Mouse (Mus musculus): ENCODE results near the gene Pecam1. TPM values are rescaled to one million over a fixed set of nuclear protein-coding genes. Genes with fewer than 3 reads are reported as not detected.

The Pecam1 gene
- 48.2 and 48.6 TPM in 2 replicates for polyA plus RNA-seq (2015; fragmentation: Nextera tagmentation; extraction: Ambion mirVana)

DNA sequence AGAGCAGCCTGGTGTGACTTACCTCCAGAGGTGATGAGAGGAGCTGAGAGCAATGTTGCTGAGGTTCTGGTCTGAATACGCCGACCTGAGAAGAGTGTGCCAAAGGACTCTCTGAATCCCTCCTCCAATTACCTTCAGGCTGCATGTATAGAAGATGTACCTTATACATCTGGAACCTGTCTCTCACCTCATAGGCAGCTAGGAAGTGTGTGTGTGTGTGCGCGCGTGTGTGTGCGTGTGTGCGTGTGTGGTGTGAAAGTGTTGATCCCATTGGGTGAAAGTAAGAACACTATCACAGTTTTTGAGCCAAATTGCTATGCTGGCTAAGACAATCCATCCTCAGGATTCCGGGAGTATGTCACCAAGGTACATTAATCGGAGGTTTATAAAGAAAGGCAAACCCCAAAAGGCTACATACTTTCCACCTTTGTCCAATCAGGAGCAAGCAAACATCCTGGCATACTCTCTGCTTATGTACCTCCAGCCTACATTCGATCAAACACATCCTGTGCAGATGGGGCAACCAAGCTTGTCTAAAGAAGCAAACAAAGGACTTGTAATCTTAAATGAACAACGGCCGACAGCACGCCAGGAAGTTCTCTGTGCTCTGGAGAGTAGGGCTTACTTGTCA, at the start of gene Pecam1:
Gene Pecam1, minus strand, starts transcription at position 508 of the 631 bp plus-strand sequence.
- no peak within 1 kb of the TSS for H3K9ac ChIP-seq (ENCODE audit: low read depth, low read length)
- no peak within 1 kb of the TSS for H3K27ac ChIP-seq (ENCODE audit: low read length)
- no peak within 1 kb of the TSS for H3K4me3 ChIP-seq (ENCODE audit: low read length)
- no peaks in the 10 kb centered on the region for H3K36me3 ChIP-seq (ENCODE audit: control insufficient read depth, insufficient read depth, low read length)
- no peak within 1 kb of the TSS for H3K4me2 ChIP-seq (ENCODE audit: low read depth, low read length)
- H3K9me3 ChIP-seq (ENCODE audit: control insufficient read depth, low read length) = 0 out of 2 replicates have a peak, but pooled peaks cover 3% of the 10 kb centered on the region
- ATAC-seq = no peak
- H3K4me1 ChIP-seq (ENCODE audit: control insufficient read depth, insufficient read depth, low read length) = no peaks in the 10 kb centered on the region
- WGBS = 73% methylated on average over 13 of the region's 13 CpGs
- H3K27me3 ChIP-seq (replicated peaks; ENCODE audit: control insufficient read depth, insufficient read depth, low read length) = no peaks in the 10 kb centered on the region

DNA sequence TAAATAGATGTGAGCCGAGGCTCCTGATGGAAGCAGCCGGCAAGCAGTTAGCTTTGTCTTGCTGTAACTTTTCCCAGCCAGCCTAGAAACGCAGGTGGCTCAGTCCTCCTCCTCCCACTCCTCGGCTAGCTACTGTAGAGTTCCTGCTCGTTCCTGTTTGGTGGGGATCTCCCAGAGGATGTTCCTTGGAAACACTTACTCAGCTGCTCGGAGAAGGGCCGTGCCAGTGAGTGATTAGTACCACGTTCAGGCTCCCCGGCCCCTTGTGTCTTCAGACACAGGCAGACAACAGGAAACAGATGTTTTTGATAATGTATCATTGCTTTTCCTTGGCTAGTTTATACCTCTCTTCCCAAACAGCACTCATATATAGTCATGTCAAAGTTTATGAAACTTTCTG, 45.3 kb upstream of the Pecam1 start:
- Histone ChIP-seq H3K4me1 (ENCODE audit: control insufficient read depth, insufficient read depth, low read length) (no peaks in the 10 kb centered on the region; the same call in 1 of the 2 replicates), H3K27me3 (replicated peaks; ENCODE audit: control insufficient read depth, insufficient read depth, low read length) (no peaks in the 10 kb centered on the region), H3K27ac (ENCODE audit: low read length) (no peak overlapping the region), H3K36me3 (ENCODE audit: control insufficient read depth, insufficient read depth, low read length) (peaks cover 18% of the 10 kb centered on the region), H3K4me3 (ENCODE audit: low read length) (no peak overlapping the region), H3K9ac (ENCODE audit: low read depth, low read length) (no peak overlapping the region), H3K4me2 (ENCODE audit: low read depth, low read length) (no peak overlapping the region), H3K9me3 (ENCODE audit: control insufficient read depth, low read length) (no peaks in the 10 kb centered on the region)
- peak; percentile 46; the same call in 1 of the 2 replicates for ATAC-seq
- WGBS = 57% methylated on average over 9 of the region's 9 CpGs

DNA sequence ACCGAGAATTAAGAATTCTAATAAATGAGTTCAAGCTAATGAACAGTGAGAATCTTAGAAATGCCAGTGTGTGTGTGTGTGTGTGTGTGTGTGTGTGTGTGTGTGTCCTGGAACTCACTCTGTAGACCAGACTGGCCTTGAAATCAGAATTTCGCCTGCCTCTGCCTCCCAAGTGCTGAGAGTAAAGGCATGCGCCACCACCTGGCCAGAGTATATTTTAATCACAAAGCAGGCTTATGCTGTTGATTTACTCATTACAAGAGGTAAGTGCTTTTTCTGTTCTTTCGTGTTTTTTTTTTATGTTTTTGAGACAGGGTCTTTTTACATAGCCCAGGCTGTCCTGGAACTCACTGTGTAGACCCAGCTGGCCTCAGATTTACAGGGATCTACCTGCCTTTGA, 43.4 kb upstream of the Pecam1 start:
- H3K9ac ChIP-seq (ENCODE audit: low read depth, low read length) = no peak overlapping the region
- 78% methylated on average over 4 of the region's 4 CpGs for WGBS
- H3K9me3 ChIP-seq (ENCODE audit: control insufficient read depth, low read length) = no peaks in the 10 kb centered on the region
- no peak overlapping the region for H3K27ac ChIP-seq (ENCODE audit: low read length)
- no peak overlapping the region for H3K4me3 ChIP-seq (ENCODE audit: low read length)
- H3K4me1 ChIP-seq (ENCODE audit: control insufficient read depth, insufficient read depth, low read length) = peaks cover 3% of the 10 kb centered on the region; the same call in 1 of the 2 replicates
- H3K27me3 ChIP-seq (replicated peaks; ENCODE audit: control insufficient read depth, insufficient read depth, low read length) = no peaks in the 10 kb centered on the region
- no peak overlapping the region for H3K4me2 ChIP-seq (ENCODE audit: low read depth, low read length)
- ATAC-seq = no peak
- peaks cover 18% of the 10 kb centered on the region for H3K36me3 ChIP-seq (ENCODE audit: control insufficient read depth, insufficient read depth, low read length)

DNA sequence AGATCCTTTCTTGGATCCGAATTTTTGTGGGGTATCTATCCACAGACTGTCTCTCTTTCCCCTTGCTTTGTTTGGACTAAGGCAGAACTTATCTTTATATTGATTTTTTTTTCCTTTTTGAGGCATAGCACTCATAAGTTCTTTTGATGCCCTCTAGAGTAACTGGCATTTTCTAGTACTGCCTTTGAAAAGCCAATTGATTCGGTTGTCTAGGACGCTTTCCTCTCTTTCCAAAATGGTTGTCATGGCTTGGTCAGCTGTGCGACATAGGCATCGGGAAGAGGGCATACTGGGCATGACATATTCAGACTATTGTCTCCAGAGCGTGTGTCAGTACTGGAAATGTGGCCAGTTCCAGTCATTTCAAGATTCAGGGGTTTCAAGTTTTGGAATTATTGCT, 39.2 kb upstream of the Pecam1 start:
- no peaks in the 10 kb centered on the region for H3K9me3 ChIP-seq (ENCODE audit: control insufficient read depth, low read length)
- WGBS = 1% methylated on average over 6 of the region's 6 CpGs
- peak overlapping the region; percentile 100 for H3K27ac ChIP-seq (ENCODE audit: low read length)
- peak overlapping the region; percentile 85 for H3K4me2 ChIP-seq (ENCODE audit: low read depth, low read length)
- H3K9ac ChIP-seq (ENCODE audit: low read depth, low read length) = peak overlapping the region; percentile 98
- peaks cover 6% of the 10 kb centered on the region; the same call in 1 of the 2 replicates for H3K4me1 ChIP-seq (ENCODE audit: control insufficient read depth, insufficient read depth, low read length)
- peaks cover 5% of the 10 kb centered on the region; the same call in 1 of the 2 replicates for H3K36me3 ChIP-seq (ENCODE audit: control insufficient read depth, insufficient read depth, low read length)
- H3K27me3 ChIP-seq (replicated peaks; ENCODE audit: control insufficient read depth, insufficient read depth, low read length) = no peaks in the 10 kb centered on the region
- ATAC-seq = no peak
- peak overlapping the region; percentile 75 for H3K4me3 ChIP-seq (ENCODE audit: low read length)

DNA sequence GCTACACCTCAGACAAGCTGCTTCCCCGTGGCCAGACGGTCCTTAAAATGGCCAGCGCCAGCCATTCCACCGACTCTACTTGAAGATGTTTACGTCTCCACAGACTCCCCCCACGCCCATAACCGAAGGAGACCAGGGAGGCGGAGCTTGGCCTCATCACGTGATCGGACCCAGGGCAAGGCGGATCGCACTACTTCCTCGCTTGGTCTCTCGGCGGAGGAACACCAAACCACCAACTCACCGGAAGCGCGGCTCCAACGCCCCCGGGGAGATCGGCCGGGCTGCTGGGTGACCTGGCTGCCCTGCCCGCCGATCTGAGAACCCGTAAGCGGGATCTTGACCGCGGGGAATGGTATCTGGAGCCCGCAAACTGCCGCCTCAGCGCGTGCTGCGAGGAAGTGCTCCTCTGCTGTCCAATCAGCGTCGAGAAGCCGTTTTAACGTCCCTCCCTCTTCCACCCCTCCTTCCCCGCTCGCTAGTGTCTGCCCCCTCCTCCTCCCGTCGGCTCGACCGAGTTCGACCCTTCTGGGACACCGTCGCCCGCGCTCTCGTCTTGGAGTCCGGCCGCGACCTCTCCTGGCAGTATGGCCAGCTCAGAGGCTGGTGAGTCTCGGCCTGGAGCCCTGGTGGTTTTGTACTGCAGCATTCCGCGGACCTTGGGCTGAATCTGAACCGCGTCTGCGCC, 38.5 kb upstream of the Pecam1 start, which contains the start of the genes Ddx5 and Cep95:
Gene Ddx5, minus strand, starts transcription at position 411 of the 685 bp plus-strand sequence.
Gene Cep95, plus strand, starts transcription at position 478 of the 685 bp plus-strand sequence.
- Histone ChIP-seq H3K27me3 (replicated peaks; ENCODE audit: control insufficient read depth, insufficient read depth, low read length) (no peaks in the 10 kb centered on the region), H3K4me1 (ENCODE audit: control insufficient read depth, insufficient read depth, low read length) (peaks cover 8% of the 10 kb centered on the region), H3K9me3 (ENCODE audit: control insufficient read depth, low read length) (no peaks in the 10 kb centered on the region), H3K9ac (ENCODE audit: low read depth, low read length) (peak within 1 kb of the TSS; percentile 98), H3K4me3 (ENCODE audit: low read length) (peak within 1 kb of the TSS; percentile 75), H3K36me3 (ENCODE audit: control insufficient read depth, insufficient read depth, low read length) (peaks cover 5% of the 10 kb centered on the region), H3K27ac (ENCODE audit: low read length) (peak within 1 kb of the TSS; percentile 100), H3K4me2 (ENCODE audit: low read depth, low read length) (peak within 1 kb of the TSS; percentile 85)
- peak; percentile 92 for ATAC-seq
- WGBS = under 1% methylated on average over 58 of the region's 58 CpGs

DNA sequence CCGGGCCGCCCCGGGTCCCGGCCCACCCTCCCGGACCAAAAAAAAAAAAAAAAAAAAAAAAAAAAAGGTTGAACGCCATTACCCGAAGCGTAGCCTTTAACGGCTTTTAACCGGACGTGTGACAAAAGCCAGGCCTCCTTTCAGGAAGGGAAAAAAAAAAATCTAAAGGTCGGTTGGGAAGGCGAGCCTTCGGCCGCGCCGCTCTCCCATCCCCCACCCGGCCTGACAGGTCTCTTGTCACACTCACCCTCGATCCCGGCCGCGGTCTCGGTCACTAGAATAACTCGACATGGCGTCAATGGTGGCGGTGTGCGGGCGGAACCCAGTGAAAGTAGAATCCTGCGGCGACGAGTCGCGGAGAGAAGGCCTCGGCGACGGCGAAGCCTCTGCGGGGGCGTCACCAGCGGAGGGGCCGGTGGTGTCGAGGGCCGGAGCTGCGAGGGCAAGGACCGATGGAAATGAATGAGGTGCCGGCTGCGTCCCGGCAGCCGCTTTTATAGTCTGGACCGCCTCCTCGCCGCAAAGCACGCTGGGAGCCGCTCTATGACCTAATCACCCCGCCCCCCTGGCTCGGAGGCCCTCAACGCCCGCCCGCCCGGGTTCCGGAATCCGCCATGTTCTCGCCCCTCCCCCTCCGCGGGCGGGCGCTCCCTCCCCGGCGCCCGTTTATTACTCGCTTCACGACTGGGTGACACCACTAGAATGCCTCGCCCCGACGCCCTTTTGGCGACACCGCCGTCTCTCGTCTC, 37.8 kb upstream of the Pecam1 start:
- under 1% methylated on average over 73 of the region's 79 CpGs for WGBS
- Histone ChIP-seq H3K36me3 (ENCODE audit: control insufficient read depth, insufficient read depth, low read length) (peaks cover 3% of the 10 kb centered on the region), H3K27ac (ENCODE audit: low read length) (peak overlapping the region; percentile 100), H3K27me3 (replicated peaks; ENCODE audit: control insufficient read depth, insufficient read depth, low read length) (no peaks in the 10 kb centered on the region), H3K9me3 (ENCODE audit: control insufficient read depth, low read length) (no peaks in the 10 kb centered on the region), H3K4me2 (ENCODE audit: low read depth, low read length) (0 out of 2 replicates have a peak overlapping the region, but pooled peaks have one; percentile 22), H3K9ac (ENCODE audit: low read depth, low read length) (peak overlapping the region; percentile 98), H3K4me1 (ENCODE audit: control insufficient read depth, insufficient read depth, low read length) (peaks cover 8% of the 10 kb centered on the region), H3K4me3 (ENCODE audit: low read length) (peak overlapping the region; percentile 75)
- ATAC-seq = peak; percentile 81

DNA sequence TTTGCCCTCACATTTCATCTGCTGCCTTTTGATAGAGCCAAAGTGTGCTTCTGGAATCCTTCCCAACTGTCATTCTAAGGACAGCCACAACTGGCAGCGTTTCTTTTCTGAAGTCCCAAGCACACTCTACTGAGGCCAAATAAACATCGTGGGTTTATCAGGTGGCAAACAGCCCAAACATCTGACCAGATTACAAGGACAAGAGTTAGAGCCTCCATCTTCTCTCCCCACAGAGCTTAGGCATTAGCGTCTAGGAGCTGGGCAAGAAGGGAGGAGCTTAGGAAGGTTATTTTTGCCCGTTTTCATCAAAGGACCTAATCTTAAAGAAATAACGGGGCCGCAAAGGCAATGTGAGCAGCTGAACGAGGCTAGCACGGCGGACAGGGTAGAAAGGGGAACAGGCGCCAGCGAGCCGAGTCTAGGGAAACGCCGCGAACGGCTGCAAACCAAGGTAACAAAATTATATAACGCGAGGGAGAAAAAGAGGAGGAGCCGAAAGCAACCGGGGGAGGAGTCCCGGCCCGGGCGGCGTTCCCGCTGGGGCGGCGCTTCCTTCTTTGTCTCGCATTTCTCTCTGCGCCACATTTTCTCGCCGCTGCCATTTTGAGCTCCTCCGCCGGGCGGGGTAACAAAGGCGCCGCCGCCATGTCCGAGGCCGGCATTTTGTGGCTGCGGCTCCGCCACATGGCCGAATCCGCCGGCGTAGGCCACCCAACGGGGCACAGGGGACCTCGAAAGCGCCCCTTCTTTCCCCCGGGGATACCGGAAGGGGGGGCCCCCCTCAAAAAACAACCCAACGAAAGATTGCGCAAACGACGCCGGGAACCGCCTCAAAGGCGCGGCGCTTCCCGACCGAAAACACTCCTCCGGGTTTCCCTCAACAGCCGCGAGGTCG, 37.0 kb upstream of the Pecam1 start:
- peak; percentile 22 for ATAC-seq
- peaks cover 8% of the 10 kb centered on the region for H3K4me1 ChIP-seq (ENCODE audit: control insufficient read depth, insufficient read depth, low read length)
- H3K4me2 ChIP-seq (ENCODE audit: low read depth, low read length) = peak overlapping the region; percentile 76
- under 1% methylated on average over 64 of the region's 65 CpGs for WGBS
- H3K27me3 ChIP-seq (replicated peaks; ENCODE audit: control insufficient read depth, insufficient read depth, low read length) = no peaks in the 10 kb centered on the region
- H3K4me3 ChIP-seq (ENCODE audit: low read length) = peak overlapping the region; percentile 75
- peak overlapping the region; percentile 98 for H3K9ac ChIP-seq (ENCODE audit: low read depth, low read length)
- H3K9me3 ChIP-seq (ENCODE audit: control insufficient read depth, low read length) = no peaks in the 10 kb centered on the region
- H3K27ac ChIP-seq (ENCODE audit: low read length) = peak overlapping the region; percentile 100
- H3K36me3 ChIP-seq (ENCODE audit: control insufficient read depth, insufficient read depth, low read length) = peaks cover 8% of the 10 kb centered on the region

DNA sequence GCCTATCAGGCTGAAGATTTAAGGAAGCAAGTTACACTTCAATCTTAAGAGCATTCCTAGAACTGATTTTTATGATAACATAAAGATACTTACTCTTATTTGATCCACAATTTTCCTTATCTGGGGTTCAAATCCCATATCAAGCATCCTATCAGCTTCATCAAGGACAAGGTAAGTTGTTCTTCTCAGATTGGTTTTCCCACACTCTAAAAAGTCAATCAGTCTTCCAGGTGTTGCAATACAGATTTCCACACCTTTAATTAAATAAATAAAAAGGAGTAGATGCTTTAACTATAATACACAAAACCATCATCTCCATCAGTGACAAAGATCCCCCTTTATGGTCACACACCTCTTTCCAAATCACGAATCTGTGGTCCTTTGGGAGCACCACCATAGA, 34.6 kb upstream of the Pecam1 start:
- peaks cover 10% of the 10 kb centered on the region for H3K36me3 ChIP-seq (ENCODE audit: control insufficient read depth, insufficient read depth, low read length)
- H3K27me3 ChIP-seq (replicated peaks; ENCODE audit: control insufficient read depth, insufficient read depth, low read length) = no peaks in the 10 kb centered on the region
- no peak overlapping the region for H3K4me3 ChIP-seq (ENCODE audit: low read length)
- H3K4me2 ChIP-seq (ENCODE audit: low read depth, low read length) = no peak overlapping the region
- H3K9ac ChIP-seq (ENCODE audit: low read depth, low read length) = no peak overlapping the region
- 71% methylated on average over 1 of the region's 1 CpGs for WGBS
- H3K27ac ChIP-seq (ENCODE audit: low read length) = no peak overlapping the region
- H3K9me3 ChIP-seq (ENCODE audit: control insufficient read depth, low read length) = no peaks in the 10 kb centered on the region
- no peak for ATAC-seq
- H3K4me1 ChIP-seq (ENCODE audit: control insufficient read depth, insufficient read depth, low read length) = peaks cover 10% of the 10 kb centered on the region

All from intestine, embryonic 16.5 days (tissue).